Mouse (Mus musculus) lung, postnatal 0 days (tissue): Measurements from ENCODE around the gene Yap1.

Experiments used
- CTCF ChIP-seq: IDR thresholded peaks from 2 replicates; pipeline ENCODE4 v1.5.1; 2016; ENCODE audit warnings: antibody characterized with exemption, mild to moderate bottlenecking
- EP300 ChIP-seq: IDR thresholded peaks from 2 replicates; pipeline ENCODE4 v1.6.1; 2016; ENCODE audit warnings: antibody characterized with exemption, mild to moderate bottlenecking, control low read depth

GRCm38 (mm10) chr9:7928866-7929265 is 75.5 kb downstream of the Yap1 start:
- TF ChIP-seq EP300 = no peak
- TF ChIP-seq CTCF = no peak
